In the genomic region with DNA sequence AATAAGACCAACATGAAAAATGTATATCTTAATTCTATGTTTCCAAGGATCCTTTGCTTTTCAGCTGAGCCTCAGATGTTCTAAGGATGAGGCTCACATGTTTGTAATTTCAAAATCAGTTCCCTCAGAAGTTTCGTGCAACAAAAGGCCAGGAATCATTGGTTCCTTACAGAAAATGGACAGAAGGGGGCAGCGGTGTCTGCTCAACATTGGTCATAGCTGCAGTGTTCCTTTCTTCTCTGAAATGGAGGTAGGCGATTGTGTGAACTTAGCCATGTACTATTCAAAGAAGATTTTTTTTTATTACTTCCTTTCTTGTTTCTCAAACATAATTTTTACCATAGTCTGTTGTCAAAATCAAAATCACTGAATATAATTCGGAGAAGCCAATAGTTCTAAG, we compare ENCODE assay signal across 8 mouse cellular contexts.
A peak's percentile ranks its signal among the peaks of the same experiment; 100 is the strongest.
DNase-seq lines count a peak whose midpoint lies in the region; ATAC-seq and TF ChIP-seq lines count a peak whose summit lies in the region.

No protein-coding gene starts in this region.

- WGBS in hindbrain, embryonic 14.5 days, result 35% methylated on average over 4 of the region's 4 CpGs
- WGBS in hindbrain, embryonic 13.5 days, result 36% methylated on average over 4 of the region's 4 CpGs
- whole genome bisulfite sequencing in embryonic facial prominence, embryonic 11.5 days, result 31% methylated on average over 4 of the region's 4 CpGs

- no peak overlapping the region for H3K4me2 ChIP-seq in hindbrain, embryonic 14.5 days (replicated peaks)
- H3K4me2 ChIP-seq in hindbrain, embryonic 13.5 days, result no peak overlapping the region
- no peak overlapping the region for H3K4me2 ChIP-seq in embryonic facial prominence, embryonic 11.5 days (ENCODE audit: low read depth, low read length)

- TF ChIP-seq POLR2A in MEL (IDR thresholded peaks at IDR 0.05; ENCODE audit: control insufficient read depth in 1 of 2, insufficient read depth in 1 of 2, low read depth in 1 of 2, low read length in 2 of 2, poor library complexity in 1 of 2), result no peak

- peak in 2 of 3 experiments; percentile 15 to 33; a peak in 2 of 6 replicates for TF ChIP-seq CTCF in MEL (IDR thresholded peaks at IDR 0.05 in 2 of 3, conservative IDR thresholded peaks at IDR 0.05 in 1 of 3; ENCODE audit: control insufficient read depth in 1 of 3, insufficient read depth in 1 of 3, low read depth in 2 of 3, low read length in 3 of 3, poor library complexity in 1 of 3, severe bottlenecking in 1 of 3)

- no peak overlapping the region for H3K9ac ChIP-seq in hindbrain, embryonic 14.5 days
- H3K9ac ChIP-seq in hindbrain, embryonic 13.5 days, result no peak overlapping the region
- H3K9ac ChIP-seq in MEL (ENCODE audit: control insufficient read depth, low read depth, low read length, poor library complexity, severe bottlenecking), result no peak overlapping the region
- no peak overlapping the region for H3K9ac ChIP-seq in embryonic facial prominence, embryonic 11.5 days (replicated peaks; ENCODE audit: low read length)

- no peak for TF ChIP-seq EP300 in MEL (IDR thresholded peaks at IDR 0.05; ENCODE audit: low read depth in 1 of 2, low read length in 2 of 2)

- H3K4me1 ChIP-seq in hindbrain, embryonic 14.5 days (replicated peaks; ENCODE audit: control insufficient read depth, insufficient read depth, low read length), result no peaks in the 10 kb centered on the region
- no peaks in the 10 kb centered on the region for H3K4me1 ChIP-seq in hindbrain, embryonic 13.5 days (replicated peaks)
- H3K4me1 ChIP-seq in MEL (ENCODE audit: control insufficient read depth in 1 of 2, insufficient read depth in 2 of 2, low read length in 2 of 2), result no peaks in the 10 kb centered on the region
- no peaks in the 10 kb centered on the region for H3K4me1 ChIP-seq in embryonic facial prominence, embryonic 11.5 days (ENCODE audit: control insufficient read depth, insufficient read depth, low read length)

- no peak overlapping the region for H3K27ac ChIP-seq in hindbrain, embryonic 14.5 days
- no peak overlapping the region for H3K27ac ChIP-seq in hindbrain, embryonic 13.5 days
- H3K27ac ChIP-seq in MEL (ENCODE audit: control insufficient read depth, low read depth, low read length), result no peak overlapping the region
- no peak overlapping the region for H3K27ac ChIP-seq in embryonic facial prominence, embryonic 11.5 days (replicated peaks; ENCODE audit: low read depth, low read length)

- ATAC-seq in hindbrain, embryonic 14.5 days (ENCODE audit: low FRiP score), result no peak
- no peak for ATAC-seq in hindbrain, embryonic 13.5 days (ENCODE audit: low FRiP score)
- ATAC-seq in embryonic facial prominence, embryonic 11.5 days (replicated peaks; ENCODE audit: insufficient number of reproducible peaks, low FRiP score, low TSS enrichment, low read depth), result no peak
- ATAC-seq in megakaryocyte, adult 5-6 weeks (ENCODE audit: poor library complexity, severe bottlenecking), result peak; percentile 91

- TF ChIP-seq RAD21 in MEL (IDR thresholded peaks at IDR 0.05; ENCODE audit: low read depth, low read length), result peak; percentile 38

- H3K9me3 ChIP-seq in hindbrain, embryonic 14.5 days (ENCODE audit: control insufficient read depth, low read length), result no peaks in the 10 kb centered on the region
- H3K9me3 ChIP-seq in hindbrain, embryonic 13.5 days, result no peaks in the 10 kb centered on the region
- no peaks in the 10 kb centered on the region for H3K9me3 ChIP-seq in MEL (replicated peaks; ENCODE audit: insufficient read depth, low read length)
- H3K9me3 ChIP-seq in embryonic facial prominence, embryonic 11.5 days (replicated peaks; ENCODE audit: control insufficient read depth, low read length), result no peaks in the 10 kb centered on the region

- H3K4me3 ChIP-seq in hindbrain, embryonic 14.5 days (replicated peaks; ENCODE audit: low read length), result no peak overlapping the region
- H3K4me3 ChIP-seq in hindbrain, embryonic 13.5 days, result no peak overlapping the region
- no peak overlapping the region for H3K4me3 ChIP-seq in MEL (ENCODE audit: control insufficient read depth in 1 of 2, insufficient read depth in 1 of 2, low read depth in 2 of 2, low read length in 2 of 2)
- no peak overlapping the region for H3K4me3 ChIP-seq in embryonic facial prominence, embryonic 11.5 days (ENCODE audit: low read depth, low read length)

- H3K79me2 ChIP-seq in MEL (ENCODE audit: control insufficient read depth, insufficient read depth, low read length, poor library complexity), result no peaks in the 10 kb centered on the region

- no peaks in the 10 kb centered on the region for H3K36me3 ChIP-seq in hindbrain, embryonic 14.5 days (replicated peaks; ENCODE audit: control insufficient read depth, insufficient read depth)
- no peaks in the 10 kb centered on the region for H3K36me3 ChIP-seq in hindbrain, embryonic 13.5 days
- H3K36me3 ChIP-seq in MEL (ENCODE audit: control insufficient read depth in 1 of 2, insufficient read depth in 2 of 2, low read length in 2 of 2), result no peaks in the 10 kb centered on the region
- no peaks in the 10 kb centered on the region for H3K36me3 ChIP-seq in embryonic facial prominence, embryonic 11.5 days (replicated peaks; ENCODE audit: control insufficient read depth, insufficient read depth, low read depth, low read length)

- H3K27me3 ChIP-seq in hindbrain, embryonic 14.5 days (ENCODE audit: control insufficient read depth, insufficient read depth, low read length), result no peaks in the 10 kb centered on the region
- no peaks in the 10 kb centered on the region for H3K27me3 ChIP-seq in hindbrain, embryonic 13.5 days
- no peaks in the 10 kb centered on the region for H3K27me3 ChIP-seq in MEL (ENCODE audit: control insufficient read depth in 1 of 2, insufficient read depth in 2 of 2, low read length in 2 of 2)
- H3K27me3 ChIP-seq in embryonic facial prominence, embryonic 11.5 days (ENCODE audit: control insufficient read depth, insufficient read depth, low read length), result no peaks in the 10 kb centered on the region

- DNase-seq in hindbrain, embryonic 14.5 days (ENCODE audit: low spot score), result peak; percentile 57
- DNase-seq in 3T3-L1 (ENCODE audit: low read depth, low spot score) (peak; percentile 82), MEL (ENCODE audit: low read depth, low spot score) (peak; percentile 7)
- DNase-seq in embryonic facial prominence, embryonic 11.5 days (ENCODE audit: low spot score), result peak; percentile 74
- peak; percentile 54 for DNase-seq in kidney, postnatal 14 days
- DNase-seq in B cell, adult 2 months, result no peak

TF ChIP-seq in MEL, 35 proteins besides CTCF, POLR2A, EP300 and RAD21:
- TF ChIP-seq SMC3 (IDR thresholded peaks at IDR 0.05; ENCODE audit: low read depth, low read length), result peak; percentile 47
- TF ChIP-seq TAL1 (IDR thresholded peaks at IDR 0.05; ENCODE audit: low read length), result no peak

Comparison
In these comparisons a context has a peak if more than half of its experiments do, and no peak if none do; other contexts are left out.
1. DNase-seq: peak in hindbrain, embryonic 14.5 days (single experiment), 3T3-L1 (single experiment), MEL (single experiment), embryonic facial prominence, embryonic 11.5 days (single experiment) and kidney, postnatal 14 days (single experiment); none in B cell, adult 2 months (0 of 2).